Mouse (Mus musculus): ENCODE data around the gene Zbtb32. TPM values are rescaled to one million over a fixed set of nuclear protein-coding genes. Genes with fewer than 3 reads are reported as not detected.

The Zbtb32 gene
- polyA plus RNA-seq, 1 experiment, result 1.6 TPM

DNA sequence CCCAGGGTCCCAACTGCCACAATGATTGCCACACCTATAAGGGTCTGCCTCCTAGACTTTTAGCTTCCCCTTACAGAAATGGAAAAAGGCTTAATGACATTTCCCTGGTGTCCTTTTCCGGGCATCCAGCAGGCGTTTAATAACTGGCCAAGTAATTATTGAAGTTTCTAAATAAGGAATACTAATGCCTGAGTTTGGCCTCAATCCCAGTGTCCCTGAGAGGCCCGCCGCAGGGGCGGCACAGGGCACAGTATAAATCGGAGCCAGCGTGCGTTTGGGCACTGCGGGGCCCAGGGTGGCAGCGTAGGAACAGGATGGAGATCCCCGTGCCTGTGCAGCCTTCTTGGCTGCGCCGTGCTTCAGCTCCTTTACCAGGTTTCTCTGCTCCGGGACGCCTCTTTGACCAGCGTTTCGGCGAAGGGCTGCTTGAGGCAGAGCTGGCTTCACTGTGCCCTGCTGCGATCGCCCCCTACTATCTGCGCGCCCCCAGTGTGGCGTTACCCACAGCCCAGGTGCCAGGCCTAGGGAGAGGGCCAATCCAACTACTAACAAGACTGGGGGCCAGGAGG, 45.6 kb downstream of the Zbtb32 start:
- TF ChIP-seq CTCF (IDR thresholded peaks at IDR 0.05; ENCODE audit: extremely low read depth, insufficient read length, insufficient replicate concordance, low read depth, low read length), result no peak
- TF ChIP-seq POLR2A (IDR thresholded peaks at IDR 0.05; ENCODE audit: low read depth, low read length), result no peak
- H3K27me3 ChIP-seq (ENCODE audit: control insufficient read depth, insufficient read depth, low read length), result no peaks in the 10 kb centered on the region
- WGBS, result under 1% methylated on average over 23 of the region's 23 CpGs
- peaks cover 23% of the 10 kb centered on the region for H3K36me3 ChIP-seq (ENCODE audit: control insufficient read depth, insufficient read depth, low read length)
- peaks cover 4% of the 10 kb centered on the region for H3K4me1 ChIP-seq (ENCODE audit: control insufficient read depth, insufficient read depth, insufficient read length, low read length)
- H3K4me3 ChIP-seq (ENCODE audit: low read depth, low read length), result peak overlapping the region; percentile 59
- peak overlapping the region; percentile 70 for H3K27ac ChIP-seq (ENCODE audit: insufficient read depth, low read depth, low read length)

DNA sequence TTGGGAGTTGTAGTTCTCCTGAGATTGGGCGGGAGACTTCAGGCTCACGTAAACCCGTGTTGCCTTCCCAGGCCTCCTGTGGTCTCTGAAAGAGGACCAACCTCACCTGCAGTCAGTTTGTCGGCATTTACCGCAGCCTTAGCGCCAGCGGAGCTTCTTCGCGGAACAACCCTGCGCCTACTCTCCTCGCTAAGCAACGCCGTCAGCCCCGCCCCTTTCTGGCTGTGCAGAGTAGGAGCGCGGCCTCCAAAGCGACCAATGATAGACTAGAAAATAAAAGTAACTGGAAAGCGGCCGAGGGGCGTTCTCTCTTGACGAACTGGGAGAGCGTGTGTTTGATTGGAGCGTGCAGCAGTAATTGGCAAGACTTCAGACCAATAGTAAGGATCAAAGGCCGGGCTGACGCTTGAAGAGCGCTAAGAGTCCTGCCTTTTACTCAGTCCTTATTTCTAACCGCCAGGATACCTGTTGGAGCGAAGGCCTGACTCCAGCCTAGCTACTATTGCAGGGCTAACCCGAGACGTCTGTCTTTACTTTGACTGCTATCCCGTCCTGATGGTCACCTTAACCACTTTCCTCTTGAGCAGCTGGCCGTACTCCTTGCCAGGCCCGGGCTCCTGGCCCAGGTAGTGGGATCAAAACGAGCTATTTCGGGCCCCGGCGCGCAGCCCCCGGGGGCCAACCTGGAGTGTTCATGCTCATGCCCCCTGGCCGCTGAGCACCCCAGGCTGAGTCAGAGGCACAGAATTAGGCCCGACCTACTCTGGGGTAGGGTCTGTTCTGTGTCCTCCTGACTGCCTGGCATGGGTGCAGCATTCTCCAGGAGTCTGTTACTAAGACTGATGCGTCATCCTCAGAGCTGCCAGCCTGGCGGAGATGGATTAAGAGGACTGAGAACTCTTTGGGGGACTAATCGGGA, 46.3 kb downstream of the Zbtb32 start, which contains the start of the genes Hspb6 and Proser3:
Hspb6 (plus strand) TSS at position 77 of the 919 bp plus-strand sequence.
Proser3 (minus strand) TSS at position 198 of the 919 bp plus-strand sequence.
- H3K27me3 ChIP-seq (ENCODE audit: control insufficient read depth, insufficient read depth, low read length), result no peaks in the 10 kb centered on the region
- peaks cover 4% of the 10 kb centered on the region for H3K4me1 ChIP-seq (ENCODE audit: control insufficient read depth, insufficient read depth, insufficient read length, low read length)
- H3K4me3 ChIP-seq (ENCODE audit: low read depth, low read length), result peak within 1 kb of the TSS; percentile 68
- under 1% methylated on average over 44 of the region's 44 CpGs for WGBS
- peak within 1 kb of the TSS; percentile 91 for H3K27ac ChIP-seq (ENCODE audit: insufficient read depth, low read depth, low read length)
- peak; percentile 69; the same call in 1 of the 2 replicates for TF ChIP-seq POLR2A (IDR thresholded peaks at IDR 0.05; ENCODE audit: low read depth, low read length)
- TF ChIP-seq CTCF (IDR thresholded peaks at IDR 0.05; ENCODE audit: extremely low read depth, insufficient read length, insufficient replicate concordance, low read depth, low read length), result no peak; the same call in 1 of the 2 replicates
- peaks cover 22% of the 10 kb centered on the region for H3K36me3 ChIP-seq (ENCODE audit: control insufficient read depth, insufficient read depth, low read length)

DNA sequence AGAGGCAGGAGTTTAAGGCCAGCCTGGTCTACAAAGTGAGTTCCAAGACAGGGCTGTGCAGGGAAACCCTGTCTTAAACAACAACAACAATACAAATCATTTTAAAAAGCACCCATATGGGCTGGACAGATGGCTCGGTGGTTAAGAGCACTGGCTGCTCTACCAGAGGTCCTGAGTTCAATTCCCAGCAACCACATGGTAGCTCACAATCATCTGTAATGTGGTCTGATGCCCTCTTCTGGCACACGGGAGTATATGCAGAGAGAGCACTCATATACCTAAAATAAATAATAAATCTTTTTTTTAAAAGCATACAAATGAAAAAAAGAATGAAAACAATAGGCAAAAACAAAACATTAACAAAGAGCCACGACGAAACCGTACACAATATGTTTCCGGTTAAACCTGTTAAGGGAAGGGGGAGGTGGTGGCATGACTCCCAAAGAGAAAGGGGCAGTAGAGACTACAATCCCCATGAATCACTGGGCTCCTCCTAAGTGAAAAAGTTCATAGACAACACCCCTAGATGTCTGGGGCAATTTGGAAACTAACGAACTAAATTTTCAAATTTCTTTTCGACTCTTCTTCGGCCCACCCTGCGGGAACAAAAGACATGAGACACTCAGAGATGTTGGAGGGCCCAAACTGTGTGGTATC, 47.1 kb downstream of the Zbtb32 start:
- under 1% methylated on average over 10 of the region's 10 CpGs for WGBS
- peak overlapping the region; percentile 68 for H3K4me3 ChIP-seq (ENCODE audit: low read depth, low read length)

DNA sequence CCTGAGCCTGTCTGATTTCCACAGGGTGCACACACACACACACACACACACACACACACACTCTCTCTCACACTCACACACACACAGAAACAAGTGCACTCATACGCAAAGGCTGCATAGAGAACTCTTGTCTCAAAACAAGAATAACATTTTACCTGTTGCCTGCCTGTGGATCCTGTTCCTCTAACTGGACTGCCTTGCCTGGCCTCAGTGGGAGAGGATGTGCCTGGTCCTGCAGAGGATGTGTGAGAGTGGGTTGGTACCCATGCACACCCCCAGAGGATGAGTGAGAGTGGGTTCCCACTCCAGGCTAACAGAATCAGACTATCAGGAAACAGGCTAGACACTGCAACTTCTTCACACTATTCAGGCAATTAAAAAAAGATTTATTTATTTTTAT, 48.1 kb downstream of the Zbtb32 start:
- H3K4me3 ChIP-seq (ENCODE audit: low read depth, low read length), result no peak overlapping the region
- H3K36me3 ChIP-seq (ENCODE audit: control insufficient read depth, insufficient read depth, low read length), result peaks cover 8% of the 10 kb centered on the region
- peaks cover 4% of the 10 kb centered on the region for H3K4me1 ChIP-seq (ENCODE audit: control insufficient read depth, insufficient read depth, insufficient read length, low read length)
- WGBS, result 100% methylated on average over 1 of the region's 1 CpGs
- no peak for TF ChIP-seq POLR2A (IDR thresholded peaks at IDR 0.05; ENCODE audit: low read depth, low read length)
- no peak for TF ChIP-seq CTCF (IDR thresholded peaks at IDR 0.05; ENCODE audit: extremely low read depth, insufficient read length, insufficient replicate concordance, low read depth, low read length)
- H3K27ac ChIP-seq (ENCODE audit: insufficient read depth, low read depth, low read length), result no peak overlapping the region
- no peaks in the 10 kb centered on the region for H3K27me3 ChIP-seq (ENCODE audit: control insufficient read depth, insufficient read depth, low read length)

More for the DNA sequence above, 47.1 kb downstream of the Zbtb32 start:
- Histone ChIP-seq H3K27me3 (ENCODE audit: control insufficient read depth, insufficient read depth, low read length) (no peaks in the 10 kb centered on the region), H3K4me1 (ENCODE audit: control insufficient read depth, insufficient read depth, insufficient read length, low read length) (peaks cover 4% of the 10 kb centered on the region), H3K27ac (ENCODE audit: insufficient read depth, low read depth, low read length) (peak overlapping the region; percentile 91), H3K36me3 (ENCODE audit: control insufficient read depth, insufficient read depth, low read length) (peaks cover 14% of the 10 kb centered on the region)
- TF ChIP-seq POLR2A (IDR thresholded peaks at IDR 0.05; ENCODE audit: low read depth, low read length) (no peak), CTCF (IDR thresholded peaks at IDR 0.05; ENCODE audit: extremely low read depth, insufficient read length, insufficient replicate concordance, low read depth, low read length) (peak; percentile 41; the same call in 1 of the 2 replicates)

DNA sequence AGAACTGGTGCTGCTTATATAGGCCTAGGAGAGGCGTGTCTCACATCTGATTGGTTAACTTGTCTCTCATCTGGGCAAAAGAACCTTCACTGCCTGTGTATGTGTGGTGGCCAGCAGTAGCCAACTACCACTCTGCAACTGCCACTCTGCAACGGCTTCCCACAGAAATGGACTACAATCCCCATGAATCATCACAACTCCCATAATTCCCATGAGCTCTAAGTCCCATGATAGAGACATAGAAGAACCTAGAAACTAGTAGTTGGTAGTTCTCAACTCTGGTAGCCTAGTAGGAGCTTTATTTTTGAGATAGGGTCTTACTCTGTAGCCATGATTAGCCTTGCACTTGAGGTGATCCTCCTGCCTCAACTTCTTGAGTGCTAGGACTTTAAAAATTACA, 48.8 kb downstream of the Zbtb32 start:
- peaks cover 4% of the 10 kb centered on the region for H3K4me1 ChIP-seq (ENCODE audit: control insufficient read depth, insufficient read depth, insufficient read length, low read length)
- TF ChIP-seq CTCF (IDR thresholded peaks at IDR 0.05; ENCODE audit: extremely low read depth, insufficient read length, insufficient replicate concordance, low read depth, low read length) (no peak), POLR2A (IDR thresholded peaks at IDR 0.05; ENCODE audit: low read depth, low read length) (no peak)
- H3K27ac ChIP-seq (ENCODE audit: insufficient read depth, low read depth, low read length), result no peak overlapping the region
- H3K4me3 ChIP-seq (ENCODE audit: low read depth, low read length), result no peak overlapping the region
- 60% methylated on average over 2 of the region's 2 CpGs for WGBS
- no peaks in the 10 kb centered on the region for H3K27me3 ChIP-seq (ENCODE audit: control insufficient read depth, insufficient read depth, low read length)
- peaks cover 2% of the 10 kb centered on the region; the same call in 1 of the 2 replicates for H3K36me3 ChIP-seq (ENCODE audit: control insufficient read depth, insufficient read depth, low read length)

DNA sequence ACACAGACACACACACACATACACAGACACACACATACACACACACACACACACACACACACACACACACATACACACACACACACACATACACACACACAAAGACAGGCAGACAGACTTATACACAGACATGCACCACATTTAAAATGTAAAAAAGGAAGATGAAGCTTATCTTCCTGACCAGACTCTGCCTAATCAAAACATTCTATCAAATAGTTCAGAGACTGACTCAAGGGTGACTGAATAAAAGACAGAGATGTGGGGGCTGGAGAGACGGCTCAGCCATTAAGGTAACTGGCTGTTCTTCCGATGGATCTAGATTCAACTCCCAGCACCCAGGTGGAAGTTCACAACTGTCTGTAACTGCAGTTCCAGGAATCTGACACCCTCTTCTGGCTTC, 54.4 kb downstream of the Zbtb32 start:
- Histone ChIP-seq H3K27me3 (ENCODE audit: control insufficient read depth, insufficient read depth, low read length) (no peaks in the 10 kb centered on the region), H3K36me3 (ENCODE audit: control insufficient read depth, insufficient read depth, low read length) (0 out of 2 replicates have a peak, but pooled peaks cover 2% of the 10 kb centered on the region), H3K4me3 (ENCODE audit: low read depth, low read length) (no peak overlapping the region), H3K27ac (ENCODE audit: insufficient read depth, low read depth, low read length) (no peak overlapping the region), H3K4me1 (ENCODE audit: control insufficient read depth, insufficient read depth, insufficient read length, low read length) (no peaks in the 10 kb centered on the region)
- WGBS, result 92% methylated on average over 2 of the region's 2 CpGs
- no peak for TF ChIP-seq CTCF (IDR thresholded peaks at IDR 0.05; ENCODE audit: extremely low read depth, insufficient read length, insufficient replicate concordance, low read depth, low read length)
- no peak for TF ChIP-seq POLR2A (IDR thresholded peaks at IDR 0.05; ENCODE audit: low read depth, low read length)

Measured in small intestine, adult 2 months (tissue).